Mouse (Mus musculus): ENCODE data around the gene Olfr744. TPM values are rescaled to one million over a fixed set of nuclear protein-coding genes. Genes with fewer than 3 reads are reported as not detected.
"Not testable (repeated sequence)": the region's sequence is repeated elsewhere in the genome, so short reads cannot be mapped to it uniquely, and the experiment has no call there.

The Olfr744 gene
- polyA plus RNA-seq (2014; fragmentation: Nextera tagmentation; extraction: Ambion mirVana): not detected in 2 replicates

DNA sequence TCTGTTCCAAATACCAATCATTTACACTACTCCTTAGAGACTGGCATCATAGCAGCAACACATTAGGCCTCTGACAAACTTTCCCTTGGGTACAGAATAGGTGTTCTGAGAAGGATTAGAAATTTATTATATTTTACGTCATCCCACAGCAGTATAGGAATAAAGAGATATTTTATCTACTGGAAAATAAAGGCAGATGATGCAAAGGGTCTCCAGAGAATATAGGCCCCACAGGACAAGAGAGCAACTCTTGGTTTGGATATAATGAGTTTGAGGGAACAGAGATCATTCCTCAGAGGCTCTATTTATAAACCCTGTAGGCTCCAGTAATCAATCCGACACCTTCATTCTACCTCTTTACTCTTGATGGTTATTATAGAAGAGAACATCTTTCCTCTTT is at the start of gene Olfr744:
Gene Olfr744, plus strand, starts transcription at position 301 of the 400 bp plus-strand sequence.
- no peak within 1 kb of the TSS for H3K4me2 ChIP-seq (replicated peaks; ENCODE audit: low read depth, low read length)
- no peak within 1 kb of the TSS for H3K4me3 ChIP-seq (ENCODE audit: low read length)
- H3K27me3 ChIP-seq (ENCODE audit: control insufficient read depth, insufficient read depth, low read length): no peaks in the 10 kb centered on the region
- H3K36me3 ChIP-seq (ENCODE audit: control insufficient read depth, insufficient read depth, low read length): no peaks in the 10 kb centered on the region
- H3K27ac ChIP-seq (ENCODE audit: low read depth, low read length): no peak within 1 kb of the TSS
- no peaks in the 10 kb centered on the region for H3K9me3 ChIP-seq (ENCODE audit: control insufficient read depth, low read length)
- no peaks in the 10 kb centered on the region for H3K4me1 ChIP-seq (ENCODE audit: control insufficient read depth, insufficient read depth, low read length)
- no peak for ATAC-seq (ENCODE audit: low FRiP score, low TSS enrichment)
- 92% methylated on average over 2 of the region's 2 CpGs for WGBS
- no peak within 1 kb of the TSS for H3K9ac ChIP-seq (ENCODE audit: low read depth, low read length)

DNA sequence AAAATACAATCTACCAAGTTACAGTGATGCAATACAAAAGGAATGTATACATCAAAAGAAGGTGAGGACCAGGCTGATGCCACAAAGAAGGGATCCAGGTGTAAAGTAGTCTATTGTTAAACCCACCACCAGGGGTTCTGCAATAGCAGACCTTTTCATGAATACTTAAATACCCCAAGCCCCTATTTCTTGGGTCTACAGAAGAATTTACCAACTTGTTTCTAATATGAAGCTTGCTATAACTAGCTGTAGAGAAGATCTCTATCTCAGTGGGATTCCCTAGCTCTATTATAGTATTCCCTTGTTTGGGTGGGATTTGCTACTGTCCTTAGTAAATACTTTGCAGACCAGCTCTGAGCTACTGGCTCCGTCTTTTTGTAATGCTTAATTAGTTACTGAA is 41.6 kb upstream of the Olfr744 start:
- not testable (repeated sequence) for H3K4me1 ChIP-seq (ENCODE audit: control insufficient read depth, insufficient read depth, low read length); H3K4me2 ChIP-seq (replicated peaks; ENCODE audit: low read depth, low read length); H3K36me3 ChIP-seq (ENCODE audit: control insufficient read depth, insufficient read depth, low read length); H3K4me3 ChIP-seq (ENCODE audit: low read length); H3K27ac ChIP-seq (ENCODE audit: low read depth, low read length); H3K9ac ChIP-seq (ENCODE audit: low read depth, low read length); H3K27me3 ChIP-seq (ENCODE audit: control insufficient read depth, insufficient read depth, low read length); ATAC-seq (ENCODE audit: low FRiP score, low TSS enrichment); H3K9me3 ChIP-seq (ENCODE audit: control insufficient read depth, low read length)
- WGBS: 77% methylated on average over 1 of the region's 1 CpGs

DNA sequence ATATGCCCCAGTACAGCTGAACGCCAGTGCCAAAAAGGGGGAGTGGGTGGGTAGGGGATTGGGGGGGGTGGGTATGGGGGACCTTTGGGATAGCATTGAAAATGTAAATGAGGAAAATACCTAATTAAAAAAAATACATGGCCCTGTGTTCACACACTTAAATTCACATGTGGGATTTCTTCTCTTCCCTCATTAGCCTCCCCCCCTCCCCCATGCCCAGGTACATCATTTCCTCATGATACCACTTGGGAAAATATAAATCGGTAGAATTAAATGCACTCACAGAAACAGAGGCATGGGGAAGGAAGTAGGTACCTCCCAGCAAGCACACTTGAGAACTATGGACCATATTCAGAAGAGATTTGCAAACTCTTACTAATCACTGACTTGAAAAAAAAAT is 24.4 kb downstream of the Olfr744 start, which contains the start of gene Olfr745:
Gene Olfr745, plus strand, starts transcription at position 301 of the 400 bp plus-strand sequence.
- ATAC-seq (ENCODE audit: low FRiP score, low TSS enrichment): no peak
- WGBS: 83% methylated on average over 2 of the region's 2 CpGs

DNA sequence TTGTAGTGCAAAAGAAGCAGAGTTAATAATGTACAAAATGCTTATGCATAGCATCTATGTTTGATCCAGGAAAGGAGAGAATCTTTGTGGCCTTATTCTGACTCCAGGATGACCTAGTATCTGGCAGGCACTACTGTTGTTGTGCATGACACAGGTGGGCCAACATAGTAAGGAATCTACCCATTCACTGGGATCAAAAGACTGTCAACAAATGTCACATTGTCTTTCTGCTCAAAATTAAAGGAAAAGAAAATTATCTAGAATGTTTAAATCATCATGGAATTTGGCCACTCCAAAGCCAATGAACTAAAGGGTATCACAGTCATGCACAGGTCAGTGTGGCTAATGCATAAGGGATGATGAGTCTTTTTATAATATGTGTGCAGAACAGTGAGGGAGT is 32.1 kb downstream of the Olfr744 start, which contains the start of gene Olfr746:
Gene Olfr746, plus strand, starts transcription at position 301 of the 400 bp plus-strand sequence.
- no peak for ATAC-seq (ENCODE audit: low FRiP score, low TSS enrichment)
- H3K9ac ChIP-seq (ENCODE audit: low read depth, low read length): no peak within 1 kb of the TSS

More for the DNA sequence above, 24.4 kb downstream of the Olfr744 start, which contains the start of gene Olfr745:
- H3K9ac ChIP-seq (ENCODE audit: low read depth, low read length): no peak within 1 kb of the TSS
- no peak within 1 kb of the TSS for H3K27ac ChIP-seq (ENCODE audit: low read depth, low read length)
- H3K4me1 ChIP-seq (ENCODE audit: control insufficient read depth, insufficient read depth, low read length): no peaks in the 10 kb centered on the region
- no peaks in the 10 kb centered on the region for H3K27me3 ChIP-seq (ENCODE audit: control insufficient read depth, insufficient read depth, low read length)
- no peak within 1 kb of the TSS for H3K4me2 ChIP-seq (replicated peaks; ENCODE audit: low read depth, low read length)
- H3K4me3 ChIP-seq (ENCODE audit: low read length): no peak within 1 kb of the TSS
- H3K9me3 ChIP-seq (ENCODE audit: control insufficient read depth, low read length): no peaks in the 10 kb centered on the region
- H3K36me3 ChIP-seq (ENCODE audit: control insufficient read depth, insufficient read depth, low read length): no peaks in the 10 kb centered on the region

More for the DNA sequence above, 32.1 kb downstream of the Olfr744 start, which contains the start of gene Olfr746:
- H3K4me1 ChIP-seq (ENCODE audit: control insufficient read depth, insufficient read depth, low read length): no peaks in the 10 kb centered on the region
- no peaks in the 10 kb centered on the region for H3K27me3 ChIP-seq (ENCODE audit: control insufficient read depth, insufficient read depth, low read length)
- no peak within 1 kb of the TSS for H3K4me2 ChIP-seq (replicated peaks; ENCODE audit: low read depth, low read length)
- no peak within 1 kb of the TSS for H3K27ac ChIP-seq (ENCODE audit: low read depth, low read length)
- H3K36me3 ChIP-seq (ENCODE audit: control insufficient read depth, insufficient read depth, low read length): no peaks in the 10 kb centered on the region
- H3K4me3 ChIP-seq (ENCODE audit: low read length): no peak within 1 kb of the TSS
- no peaks in the 10 kb centered on the region for H3K9me3 ChIP-seq (ENCODE audit: control insufficient read depth, low read length)

Other genes with a start within 250 kb of the Olfr744 start
- not detected in 2 replicates for gene Olfr736, start 233.7 kb upstream of the Olfr744 start, polyA plus RNA-seq (2014; fragmentation: Nextera tagmentation; extraction: Ambion mirVana)
- not detected in 2 replicates for gene Olfr738, start 207.3 kb upstream of the Olfr744 start, polyA plus RNA-seq (2014; fragmentation: Nextera tagmentation; extraction: Ambion mirVana)
- not detected in 2 replicates for gene Olfr739, start 196.3 kb upstream of the Olfr744 start, polyA plus RNA-seq (2014; fragmentation: Nextera tagmentation; extraction: Ambion mirVana)
- not detected in 2 replicates for gene Olfr740, start 169.3 kb upstream of the Olfr744 start, polyA plus RNA-seq (2014; fragmentation: Nextera tagmentation; extraction: Ambion mirVana)
- not detected in 2 replicates for gene Olfr741, start 142.1 kb upstream of the Olfr744 start, polyA plus RNA-seq (2014; fragmentation: Nextera tagmentation; extraction: Ambion mirVana)
- gene Olfr742, start 111.3 kb upstream of the Olfr744 start, polyA plus RNA-seq (2014; fragmentation: Nextera tagmentation; extraction: Ambion mirVana): not detected in 2 replicates
- not detected in 2 replicates for gene Olfr743, start 93.0 kb upstream of the Olfr744 start, polyA plus RNA-seq (2014; fragmentation: Nextera tagmentation; extraction: Ambion mirVana)
- gene Olfr745, start 24.5 kb downstream of the Olfr744 start, polyA plus RNA-seq (2014; fragmentation: Nextera tagmentation; extraction: Ambion mirVana): not detected in 2 replicates
- not detected in 2 replicates for gene Olfr746, start 32.2 kb downstream of the Olfr744 start, polyA plus RNA-seq (2014; fragmentation: Nextera tagmentation; extraction: Ambion mirVana)
- gene Olfr747, start 78.3 kb downstream of the Olfr744 start, polyA plus RNA-seq (2014; fragmentation: Nextera tagmentation; extraction: Ambion mirVana): not detected in 2 replicates
- gene Olfr748, start 92.5 kb downstream of the Olfr744 start, polyA plus RNA-seq (2014; fragmentation: Nextera tagmentation; extraction: Ambion mirVana): not detected in 2 replicates
- gene Olfr749, start 130.2 kb downstream of the Olfr744 start, polyA plus RNA-seq (2014; fragmentation: Nextera tagmentation; extraction: Ambion mirVana): not detected in 2 replicates
- gene Ttc5, start 170.6 kb downstream of the Olfr744 start, polyA plus RNA-seq (2014; fragmentation: Nextera tagmentation; extraction: Ambion mirVana): 83.3 and 86.6 TPM in 2 replicates
- gene Ccnb1ip1, start 192.9 kb downstream of the Olfr744 start, polyA plus RNA-seq (2014; fragmentation: Nextera tagmentation; extraction: Ambion mirVana): not detected in 2 replicates
- 75.8 and 75.9 TPM in 2 replicates for gene Parp2, start 193.0 kb downstream of the Olfr744 start, polyA plus RNA-seq (2014; fragmentation: Nextera tagmentation; extraction: Ambion mirVana)